Mouse (Mus musculus) ES-CJ7 (cell line): Measurements from ENCODE around the gene Add2.
"Not testable (repeated sequence)": the region's sequence is repeated elsewhere in the genome, so short reads cannot be mapped to it uniquely, and the experiment has no call there.

Experiments used
- DNase-seq: peaks from one replicate; pipeline ENCODE4 v3.0.0; 2011; ENCODE audit warnings: low read depth, low spot score

The Add2 gene

GRCm38 (mm10) chr6:86028601-86029322 is at the start of gene Add2:
Add2 (plus strand) TSS chr6:86028681.
- peak; percentile 31 for DNase-seq

GRCm38 (mm10) chr6:85978736-85979135 is 49.7 kb upstream of the Add2 start:
- peak; percentile 40 for DNase-seq

GRCm38 (mm10) chr6:85984351-85984750 is 44.1 kb upstream of the Add2 start:
- DNase-seq = no peak

GRCm38 (mm10) chr6:85989570-85989969 is 38.9 kb upstream of the Add2 start:
- not testable (repeated sequence) for DNase-seq

GRCm38 (mm10) chr6:85990774-85991173 is 37.7 kb upstream of the Add2 start:
- DNase-seq = not testable (repeated sequence)

GRCm38 (mm10) chr6:86003405-86003925 is 25.0 kb upstream of the Add2 start:
- DNase-seq = peak; percentile 78

GRCm38 (mm10) chr6:86004271-86005148 is 24.0 kb upstream of the Add2 start:
- DNase-seq = peak; percentile 95

GRCm38 (mm10) chr6:86009980-86010379 is 18.5 kb upstream of the Add2 start:
- peak; percentile 68 for DNase-seq

GRCm38 (mm10) chr6:86014812-86015211 is 13.7 kb upstream of the Add2 start:
- DNase-seq = not testable (repeated sequence)

- DNase-seq = no peak
These were observed 12.6 kb upstream of the Add2 start, which contains the start of gene Figla for GRCm38 (mm10) chr6:86015871-86016270. Figla (plus strand) TSS chr6:86016171.

GRCm38 (mm10) chr6:86016793-86017350 is 11.6 kb upstream of the Add2 start:
- DNase-seq = peak; percentile 41

GRCm38 (mm10) chr6:86019415-86020237 is 8.9 kb upstream of the Add2 start:
- DNase-seq = no peak

GRCm38 (mm10) chr6:86020948-86021347 is 7.5 kb upstream of the Add2 start:
- no peak for DNase-seq

GRCm38 (mm10) chr6:86026632-86027292 is 1.7 kb upstream of the Add2 start:
- DNase-seq = no peak

GRCm38 (mm10) chr6:86028150-86028549 is 331 bp upstream of the Add2 start:
- DNase-seq = no peak

- no peak for DNase-seq
These were observed 837 bp downstream of the Add2 start for GRCm38 (mm10) chr6:86029323-86029713.

GRCm38 (mm10) chr6:86031527-86031926 is 3.0 kb downstream of the Add2 start:
- DNase-seq = no peak

GRCm38 (mm10) chr6:86033635-86034034 is 5.2 kb downstream of the Add2 start:
- no peak for DNase-seq

- no peak for DNase-seq
These were observed 10.4 kb downstream of the Add2 start for GRCm38 (mm10) chr6:86038901-86039300.

- no peak for DNase-seq
These were observed 11.7 kb downstream of the Add2 start for GRCm38 (mm10) chr6:86040140-86040539.

GRCm38 (mm10) chr6:86047510-86047909 is 19.0 kb downstream of the Add2 start:
- DNase-seq = no peak
